Mouse (Mus musculus) C2C12 (cell line): ENCODE results near the gene Gm12166. TPM values are rescaled to one million over a fixed set of nuclear protein-coding genes. Genes with fewer than 3 reads are reported as not detected.

Experiments
- H3K27me3 ChIP-seq: one replicate; pipeline ENCODE4 v1.6.1; 2011; ENCODE audit not compliant: control insufficient read depth, insufficient read depth, insufficient read length
- H3K36me3 ChIP-seq: one replicate; pipeline ENCODE4 v1.6.1; 2011; ENCODE audit not compliant: control insufficient read depth, insufficient read depth
- H3K4me3 ChIP-seq: one replicate; pipeline ENCODE4 v1.5.1; 2011; ENCODE audit warnings: mild to moderate bottlenecking, control low read depth; ENCODE audit not compliant: poor library complexity, insufficient read depth, severe bottlenecking
- H3K79me2 ChIP-seq: one replicate; pipeline ENCODE4 v1.6.1; 2011; ENCODE audit not compliant: control insufficient read depth, insufficient read depth
- H3K79me3 ChIP-seq: one replicate; pipeline ENCODE4 v1.6.1; 2011; ENCODE audit warnings: low read depth, control low read depth
- H3ac ChIP-seq: one replicate; pipeline ENCODE3; 2011; ENCODE audit warnings: low read depth; ENCODE audit not compliant: control insufficient read depth, insufficient read length
- CEBPB ChIP-seq: IDR thresholded peaks from one replicate; pipeline ENCODE4 v1.6.1; 2011; ENCODE audit warnings: low read depth, mild to moderate bottlenecking, control low read depth, moderate library complexity
- CTCF ChIP-seq: IDR thresholded peaks from one replicate; pipeline ENCODE4 v1.5.1; 2011; ENCODE audit not compliant: control insufficient read depth, insufficient read depth, insufficient read length
- FOSL1 ChIP-seq: IDR thresholded peaks from one replicate; pipeline ENCODE4 v1.8.0; 2011; ENCODE audit warnings: mild to moderate bottlenecking, low read length; ENCODE audit not compliant: poor library complexity, insufficient read depth, severe bottlenecking
- MAX ChIP-seq: IDR thresholded peaks from one replicate; pipeline ENCODE4 v1.6.1; 2011; ENCODE audit warnings: mild to moderate bottlenecking, control low read depth
- MYOD1 ChIP-seq: IDR thresholded peaks from one replicate; pipeline ENCODE4 v1.6.1; 2011; ENCODE audit warnings: low read depth; ENCODE audit not compliant: control insufficient read depth, insufficient read length
- MYOG ChIP-seq: IDR thresholded peaks from one replicate; pipeline ENCODE4 v1.6.1; 2011; ENCODE audit not compliant: control insufficient read depth, insufficient read length; ENCODE audit errors: extremely low read depth
- USF1 ChIP-seq: IDR thresholded peaks from one replicate; pipeline ENCODE4 v1.6.1; 2011; ENCODE audit warnings: low read depth, mild to moderate bottlenecking, control low read depth, moderate library complexity
- polyA plus RNA-seq: library from polyadenylated mRNA; unstranded; fragments of >200 nt; fragmentation: generic; extraction: Trizol; gene quantifications from one replicate; pipeline ENCODE4 v1.2.1, GENCODE M21; 2012; ENCODE audit warnings: missing spikeins

Gm12166 gene
- polyA plus RNA-seq, 1 experiment: 4.0 TPM

GRCm38 (mm10) chr11:46090036-46090725 lies 38.1 kb upstream of the Gm12166 start:
- H3K27me3 ChIP-seq: no peaks in the 10 kb centered on the region
- no peaks in the 10 kb centered on the region for H3K79me2 ChIP-seq
- TF ChIP-seq CEBPB: no peak
- no peak for TF ChIP-seq USF1
- no peak for TF ChIP-seq CTCF
- TF ChIP-seq MAX: no peak
- TF ChIP-seq FOSL1: no peak
- TF ChIP-seq MYOG: no peak
- no peak for TF ChIP-seq MYOD1
- H3ac ChIP-seq: no peak overlapping the region
- H3K79me3 ChIP-seq: no peaks in the 10 kb centered on the region
- peaks cover 1% of the 10 kb centered on the region for H3K36me3 ChIP-seq
- H3K4me3 ChIP-seq: no peak overlapping the region

- Histone ChIP-seq H3ac (no peak overlapping the region), H3K79me2 (peaks cover 3% of the 10 kb centered on the region), H3K4me3 (no peak overlapping the region), H3K79me3 (no peaks in the 10 kb centered on the region), H3K27me3 (no peaks in the 10 kb centered on the region), H3K36me3 (no peaks in the 10 kb centered on the region)
- TF ChIP-seq CEBPB: no peak
- TF ChIP-seq FOSL1: no peak
- no peak for TF ChIP-seq MYOD1
- no peak for TF ChIP-seq MYOG
- no peak for TF ChIP-seq CTCF
Measured at GRCm38 (mm10) chr11:46089081-46089713, 37.1 kb upstream of the Gm12166 start.

- Histone ChIP-seq H3K4me3 (no peak overlapping the region), H3K27me3 (no peaks in the 10 kb centered on the region), H3K36me3 (no peaks in the 10 kb centered on the region), H3ac (no peak overlapping the region), H3K79me2 (peaks cover 16% of the 10 kb centered on the region), H3K79me3 (peaks cover 2% of the 10 kb centered on the region)
- TF ChIP-seq MYOG: no peak
- TF ChIP-seq FOSL1: no peak
- no peak for TF ChIP-seq USF1
- no peak for TF ChIP-seq MYOD1
- no peak for TF ChIP-seq CTCF
- no peak for TF ChIP-seq CEBPB
- no peak for TF ChIP-seq MAX
Measured at GRCm38 (mm10) chr11:46086446-46086845, 34.3 kb upstream of the Gm12166 start.

- H3K27me3 ChIP-seq: no peaks in the 10 kb centered on the region
- H3K79me2 ChIP-seq: peaks cover 20% of the 10 kb centered on the region
- TF ChIP-seq MYOG (no peak), FOSL1 (no peak), USF1 (no peak)
- no peaks in the 10 kb centered on the region for H3K36me3 ChIP-seq
- peaks cover 2% of the 10 kb centered on the region for H3K79me3 ChIP-seq
- no peak overlapping the region for H3ac ChIP-seq
- no peak overlapping the region for H3K4me3 ChIP-seq
Measured at GRCm38 (mm10) chr11:46085398-46086163, 33.5 kb upstream of the Gm12166 start.

GRCm38 (mm10) chr11:46084568-46084967 lies 32.4 kb upstream of the Gm12166 start:
- TF ChIP-seq USF1 (no peak), MYOG (no peak), FOSL1 (no peak), CEBPB (no peak), MYOD1 (no peak), MAX (no peak)
- H3K36me3 ChIP-seq: no peaks in the 10 kb centered on the region
- H3K79me2 ChIP-seq: peaks cover 20% of the 10 kb centered on the region
- no peak overlapping the region for H3ac ChIP-seq
- H3K27me3 ChIP-seq: no peaks in the 10 kb centered on the region
- H3K4me3 ChIP-seq: no peak overlapping the region
- peaks cover 2% of the 10 kb centered on the region for H3K79me3 ChIP-seq
